Mouse (Mus musculus): Measurements from ENCODE around the gene Pfkm. TPM values are rescaled to one million over a fixed set of nuclear protein-coding genes. Genes with fewer than 3 reads are reported as not detected.
A peak's percentile ranks its signal among the peaks of the same experiment; 100 is the strongest.

Gene Pfkm
- polyA plus RNA-seq, 1 experiment = 3.1 TPM

DNA sequence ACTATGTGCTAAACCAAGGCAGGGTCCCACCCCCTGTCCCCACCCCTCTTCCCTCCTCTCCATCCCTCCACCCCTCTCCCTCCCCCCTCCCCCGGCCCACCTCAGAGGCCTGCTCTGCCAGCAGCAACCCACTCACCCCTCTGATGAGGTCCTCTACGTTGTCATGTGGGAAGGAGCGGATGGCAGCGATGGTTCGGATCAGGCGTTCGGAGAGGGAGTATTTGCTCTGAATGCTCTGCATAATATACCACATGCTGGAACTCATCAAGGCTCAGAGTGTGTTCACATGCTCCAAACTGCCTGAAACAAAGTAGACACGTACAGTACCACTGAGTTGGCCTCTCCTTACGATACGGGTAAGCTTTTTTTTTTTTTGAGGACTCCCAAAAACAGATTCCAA, 50.1 kb downstream of the Pfkm start:
- TF ChIP-seq TAL1 (IDR thresholded peaks at IDR 0.05; ENCODE audit: low read length) (no peak), GATA1 (IDR thresholded peaks at IDR 0.05; ENCODE audit: low read length) (no peak)
- peaks cover 19% of the 10 kb centered on the region for H3K4me1 ChIP-seq (ENCODE audit: control insufficient read depth)
- H3K9me3 ChIP-seq (ENCODE audit: control insufficient read depth, low read length) = no peaks in the 10 kb centered on the region
- H3K27me3 ChIP-seq (ENCODE audit: control insufficient read depth) = no peaks in the 10 kb centered on the region
- H3K4me3 ChIP-seq (replicated peaks) = no peak overlapping the region
- peaks cover 44% of the 10 kb centered on the region for H3K36me3 ChIP-seq (ENCODE audit: control insufficient read depth)

DNA sequence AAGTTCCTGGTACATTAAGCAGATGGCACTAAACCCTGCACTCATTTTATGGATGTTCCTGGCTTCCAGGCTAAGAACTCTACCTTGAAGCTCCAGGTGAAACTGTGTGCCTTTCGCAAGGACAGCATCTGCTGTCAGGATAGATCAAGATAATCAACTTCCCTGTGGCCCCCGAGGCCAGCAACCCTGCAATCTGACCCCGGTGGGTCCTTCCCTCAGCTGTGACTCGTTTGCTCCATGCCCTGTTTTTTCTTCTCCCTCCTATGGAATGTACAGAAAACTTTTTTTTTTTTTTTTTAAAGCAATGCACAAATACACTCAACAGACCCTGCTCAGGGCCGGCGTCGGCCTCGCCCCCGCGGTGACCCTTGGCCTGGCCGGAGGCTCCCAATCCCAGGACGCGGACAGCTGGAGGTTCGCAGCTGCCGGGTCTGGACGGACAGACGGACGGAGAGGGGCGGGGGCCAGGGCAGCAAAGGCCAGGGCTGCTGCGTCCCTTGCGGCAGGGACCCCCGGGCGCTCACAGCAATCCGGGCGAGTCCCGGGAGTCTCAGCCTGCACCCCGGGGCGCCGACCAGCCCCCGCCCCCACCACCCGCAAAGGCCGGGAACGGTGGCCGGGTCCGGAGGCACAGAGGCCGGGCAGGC, 52.6 kb downstream of the Pfkm start:
- Histone ChIP-seq H3K9me3 (ENCODE audit: control insufficient read depth, low read length) (no peaks in the 10 kb centered on the region), H3K27me3 (ENCODE audit: control insufficient read depth) (no peaks in the 10 kb centered on the region)

DNA sequence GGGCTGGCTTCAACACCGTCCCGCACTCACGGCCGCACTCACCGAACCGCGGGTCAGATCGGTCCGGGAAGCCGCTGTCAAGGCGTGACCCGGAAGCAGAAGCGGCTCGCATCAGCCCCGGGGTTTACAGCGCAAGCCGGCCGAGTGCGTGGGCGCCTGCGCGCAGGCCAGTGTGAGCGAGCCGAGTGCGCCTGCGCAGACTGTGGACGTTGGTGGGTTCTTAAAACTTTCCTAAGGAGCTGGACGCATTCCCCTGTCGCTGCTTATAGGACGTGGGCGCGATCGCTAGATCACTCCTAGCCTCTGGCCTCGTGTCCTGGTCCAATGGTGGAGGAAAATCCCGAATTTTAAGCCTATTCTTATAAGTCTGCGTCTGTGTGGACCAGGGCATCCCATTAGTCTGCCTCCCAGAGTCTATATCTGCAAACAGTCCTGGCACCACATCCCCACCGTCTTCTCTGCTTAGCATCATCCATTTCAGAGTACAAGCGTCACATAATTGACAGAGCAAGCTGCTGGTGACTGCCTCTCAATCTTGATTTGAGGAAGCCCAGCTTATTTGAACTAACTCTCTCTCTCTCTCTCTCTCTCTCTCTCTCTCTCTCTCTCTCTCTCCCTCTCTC, 53.3 kb downstream of the Pfkm start:
- peaks cover 20% of the 10 kb centered on the region for H3K36me3 ChIP-seq (ENCODE audit: control insufficient read depth)
- H3K27me3 ChIP-seq (ENCODE audit: control insufficient read depth) = no peaks in the 10 kb centered on the region
- TF ChIP-seq TAL1 (IDR thresholded peaks at IDR 0.05; ENCODE audit: low read length) = no peak
- no peak for TF ChIP-seq GATA1 (IDR thresholded peaks at IDR 0.05; ENCODE audit: low read length)
- no peaks in the 10 kb centered on the region for H3K9me3 ChIP-seq (ENCODE audit: control insufficient read depth, low read length)
- H3K4me3 ChIP-seq (replicated peaks) = peak overlapping the region; percentile 95
- peaks cover 19% of the 10 kb centered on the region for H3K4me1 ChIP-seq (ENCODE audit: control insufficient read depth)

More for the DNA sequence above, 52.6 kb downstream of the Pfkm start:
- H3K4me3 ChIP-seq (replicated peaks) = peak overlapping the region; percentile 95
- TF ChIP-seq GATA1 (IDR thresholded peaks at IDR 0.05; ENCODE audit: low read length) (no peak), TAL1 (IDR thresholded peaks at IDR 0.05; ENCODE audit: low read length) (no peak)
- H3K36me3 ChIP-seq (ENCODE audit: control insufficient read depth) = peaks cover 26% of the 10 kb centered on the region
- H3K4me1 ChIP-seq (ENCODE audit: control insufficient read depth) = peaks cover 19% of the 10 kb centered on the region

DNA sequence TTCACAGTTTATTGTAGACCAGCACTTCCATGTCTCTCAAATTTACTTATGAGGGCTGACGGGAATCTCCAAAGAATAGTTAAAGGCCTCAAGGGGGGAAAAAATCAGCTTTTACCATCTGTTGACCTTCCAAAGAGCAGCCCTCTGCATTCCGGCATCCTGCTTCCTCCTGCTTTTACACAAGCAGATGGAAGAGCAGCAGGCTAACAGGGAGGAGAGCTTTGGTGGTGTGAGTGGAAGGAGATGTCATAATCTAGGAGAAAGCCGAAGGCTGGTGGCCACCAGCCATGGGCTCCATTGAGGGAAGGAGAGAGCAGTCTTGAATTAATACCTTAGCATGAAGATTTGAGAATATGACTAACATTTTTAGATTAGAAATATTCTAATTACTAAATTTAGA, 56.0 kb downstream of the Pfkm start:
- H3K27me3 ChIP-seq (ENCODE audit: control insufficient read depth) = no peaks in the 10 kb centered on the region
- H3K4me3 ChIP-seq (replicated peaks) = no peak overlapping the region
- H3K36me3 ChIP-seq (ENCODE audit: control insufficient read depth) = no peaks in the 10 kb centered on the region
- H3K9me3 ChIP-seq (ENCODE audit: control insufficient read depth, low read length) = no peaks in the 10 kb centered on the region
- H3K4me1 ChIP-seq (ENCODE audit: control insufficient read depth) = peaks cover 19% of the 10 kb centered on the region
- TF ChIP-seq TAL1 (IDR thresholded peaks at IDR 0.05; ENCODE audit: low read length) (no peak), GATA1 (IDR thresholded peaks at IDR 0.05; ENCODE audit: low read length) (no peak)

DNA sequence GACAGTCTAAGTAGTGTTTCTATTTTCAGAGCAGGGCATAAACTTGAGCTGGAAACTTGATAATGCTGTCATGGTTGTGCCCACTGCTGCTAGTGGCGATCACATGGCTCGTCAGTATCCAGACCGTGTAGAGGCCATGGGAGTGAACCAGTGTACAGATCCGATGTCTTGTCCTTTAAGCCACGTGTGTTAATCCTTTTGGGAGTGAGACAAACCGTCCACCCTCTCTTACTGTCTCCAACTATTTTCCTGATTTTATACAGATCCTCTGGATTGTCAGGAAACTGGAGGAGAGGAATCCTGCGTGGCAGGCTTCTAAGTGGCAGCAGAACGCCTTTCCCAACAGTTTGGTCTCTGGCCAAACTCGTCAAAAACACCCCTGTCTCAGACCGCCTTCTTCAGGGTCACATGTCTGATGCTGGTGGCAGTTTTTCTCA, 56.8 kb downstream of the Pfkm start:
- no peaks in the 10 kb centered on the region for H3K9me3 ChIP-seq (ENCODE audit: control insufficient read depth, low read length)
- no peaks in the 10 kb centered on the region for H3K36me3 ChIP-seq (ENCODE audit: control insufficient read depth)
- H3K27me3 ChIP-seq (ENCODE audit: control insufficient read depth) = no peaks in the 10 kb centered on the region
- no peak overlapping the region for H3K4me3 ChIP-seq (replicated peaks)
- peaks cover 17% of the 10 kb centered on the region for H3K4me1 ChIP-seq (ENCODE audit: control insufficient read depth)
- TF ChIP-seq TAL1 (IDR thresholded peaks at IDR 0.05; ENCODE audit: low read length) (no peak), GATA1 (IDR thresholded peaks at IDR 0.05; ENCODE audit: low read length) (no peak)

DNA sequence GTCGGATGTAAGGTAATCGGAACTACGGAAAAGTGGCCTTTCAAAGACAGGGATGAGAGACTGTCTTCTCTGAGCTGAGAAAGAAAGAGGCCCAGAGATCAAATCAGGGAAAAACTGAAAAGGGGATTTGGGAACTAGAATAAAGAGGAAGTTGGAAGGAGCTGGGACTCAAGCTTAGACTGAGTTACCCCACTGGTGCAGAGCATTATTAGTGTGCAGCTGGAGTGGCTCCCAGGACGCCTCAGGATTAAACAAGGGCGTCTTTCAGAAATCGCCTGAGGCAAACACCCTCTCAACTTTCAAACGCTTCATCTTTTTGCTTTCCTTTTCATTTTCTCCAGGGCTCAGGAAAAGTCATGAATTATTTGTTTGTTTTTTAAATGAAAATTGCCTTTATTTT, 60.5 kb downstream of the Pfkm start:
- H3K9me3 ChIP-seq (ENCODE audit: control insufficient read depth, low read length) = no peaks in the 10 kb centered on the region
- H3K36me3 ChIP-seq (ENCODE audit: control insufficient read depth) = no peaks in the 10 kb centered on the region
- TF ChIP-seq TAL1 (IDR thresholded peaks at IDR 0.05; ENCODE audit: low read length) = no peak
- no peak for TF ChIP-seq GATA1 (IDR thresholded peaks at IDR 0.05; ENCODE audit: low read length)

DNA sequence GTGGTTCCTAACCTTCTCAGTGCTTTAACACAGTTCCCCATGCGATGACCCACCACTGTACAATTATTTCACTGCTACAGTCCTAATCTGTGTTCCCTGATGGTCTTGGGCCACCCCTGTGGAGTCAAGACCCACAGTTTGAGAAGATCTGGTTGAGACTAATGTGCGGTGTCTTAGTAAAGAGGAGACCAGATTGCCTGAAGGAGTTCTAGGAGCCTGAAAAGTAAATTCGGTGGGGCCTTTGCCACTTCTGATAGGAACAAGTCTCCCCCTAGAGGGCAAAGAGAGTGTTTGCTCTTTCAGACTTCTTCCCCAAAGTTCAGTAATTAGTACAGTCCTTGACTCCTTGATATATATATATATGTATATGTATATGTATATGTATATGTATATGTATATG, 61.2 kb downstream of the Pfkm start:
- H3K27me3 ChIP-seq (ENCODE audit: control insufficient read depth) = no peaks in the 10 kb centered on the region
- TF ChIP-seq TAL1 (IDR thresholded peaks at IDR 0.05; ENCODE audit: low read length) (no peak), GATA1 (IDR thresholded peaks at IDR 0.05; ENCODE audit: low read length) (no peak)
- no peaks in the 10 kb centered on the region for H3K4me1 ChIP-seq (ENCODE audit: control insufficient read depth)
- H3K9me3 ChIP-seq (ENCODE audit: control insufficient read depth, low read length) = no peaks in the 10 kb centered on the region
- no peaks in the 10 kb centered on the region for H3K36me3 ChIP-seq (ENCODE audit: control insufficient read depth)
- no peak overlapping the region for H3K4me3 ChIP-seq (replicated peaks)

More for the DNA sequence above, 60.5 kb downstream of the Pfkm start:
- Histone ChIP-seq H3K4me3 (replicated peaks) (no peak overlapping the region), H3K4me1 (ENCODE audit: control insufficient read depth) (no peaks in the 10 kb centered on the region), H3K27me3 (ENCODE audit: control insufficient read depth) (no peaks in the 10 kb centered on the region)

DNA sequence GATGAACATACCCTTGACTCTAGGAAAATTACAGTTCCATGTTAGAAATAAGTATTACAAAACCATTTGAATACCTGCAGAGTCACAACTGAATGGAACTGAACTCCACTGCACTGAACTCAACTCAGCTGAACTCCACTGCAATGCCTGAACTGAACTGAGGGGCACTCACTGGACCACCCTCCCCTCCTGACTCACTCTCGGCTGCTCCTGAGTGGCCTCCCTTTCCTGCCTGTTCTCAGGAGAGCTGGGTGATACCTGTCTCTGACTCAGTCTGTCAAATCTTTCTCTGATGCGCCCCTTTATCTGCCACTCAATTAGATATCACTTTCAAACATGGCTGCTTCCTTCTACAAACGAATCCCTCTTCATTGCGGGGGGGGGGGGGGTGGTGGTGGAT, 61.8 kb downstream of the Pfkm start:
- no peaks in the 10 kb centered on the region for H3K36me3 ChIP-seq (ENCODE audit: control insufficient read depth)
- H3K4me3 ChIP-seq (replicated peaks) = no peak overlapping the region
- H3K4me1 ChIP-seq (ENCODE audit: control insufficient read depth) = no peaks in the 10 kb centered on the region
- H3K27me3 ChIP-seq (ENCODE audit: control insufficient read depth) = no peaks in the 10 kb centered on the region
- H3K9me3 ChIP-seq (ENCODE audit: control insufficient read depth, low read length) = no peaks in the 10 kb centered on the region
- no peak for TF ChIP-seq TAL1 (IDR thresholded peaks at IDR 0.05; ENCODE audit: low read length)
- TF ChIP-seq GATA1 (IDR thresholded peaks at IDR 0.05; ENCODE audit: low read length) = no peak

DNA sequence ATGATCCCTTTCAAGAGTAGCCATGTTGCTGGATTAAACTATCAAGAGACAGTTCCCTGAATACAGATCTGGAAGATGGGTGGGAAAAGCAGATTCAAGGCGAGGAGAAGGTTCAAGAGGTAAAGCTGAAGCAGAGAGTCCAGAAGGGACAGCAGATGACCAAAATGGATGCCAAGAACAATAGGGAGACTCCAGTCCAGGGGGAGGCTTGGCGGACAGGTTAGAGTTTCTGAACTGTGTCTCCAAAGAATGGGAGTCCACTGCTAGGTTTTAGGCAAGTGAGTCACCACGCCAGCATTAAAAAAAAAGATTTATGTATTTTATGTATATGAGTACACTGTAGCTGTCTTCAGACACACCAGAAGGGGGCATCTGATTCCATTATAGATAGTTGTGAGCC, 62.2 kb downstream of the Pfkm start:
- H3K4me3 ChIP-seq (replicated peaks) = no peak overlapping the region
- TF ChIP-seq GATA1 (IDR thresholded peaks at IDR 0.05; ENCODE audit: low read length) (no peak), TAL1 (IDR thresholded peaks at IDR 0.05; ENCODE audit: low read length) (no peak)
- H3K9me3 ChIP-seq (ENCODE audit: control insufficient read depth, low read length) = no peaks in the 10 kb centered on the region
- H3K27me3 ChIP-seq (ENCODE audit: control insufficient read depth) = no peaks in the 10 kb centered on the region
- no peaks in the 10 kb centered on the region for H3K4me1 ChIP-seq (ENCODE audit: control insufficient read depth)
- no peaks in the 10 kb centered on the region for H3K36me3 ChIP-seq (ENCODE audit: control insufficient read depth)
